Mouse (Mus musculus): ENCODE data around the gene Mterf1a. TPM values are rescaled to one million over a fixed set of nuclear protein-coding genes. Genes with fewer than 3 reads are reported as not detected.

The Mterf1a gene
- polyA plus RNA-seq, 1 experiment from 2014 or later: 9.9 TPM

Other genes with a start within 250 kb of the Mterf1a start
- not detected in 2 replicates for gene Tmbim7, start 242.8 kb downstream of the Mterf1a start, polyA plus RNA-seq (2015; fragmentation: Nextera tagmentation; extraction: Ambion mirVana)
- gene Gatad1, start 236.7 kb downstream of the Mterf1a start, polyA plus RNA-seq (2015; fragmentation: Nextera tagmentation; extraction: Ambion mirVana): 66.3 and 68.3 TPM in 2 replicates
- gene Ankib1, start 91.0 kb downstream of the Mterf1a start, polyA plus RNA-seq (2015; fragmentation: Nextera tagmentation; extraction: Ambion mirVana): 17.6 and 18.2 TPM in 2 replicates
- 71.6 and 73.3 TPM in 2 replicates for gene Krit1, start 90.7 kb downstream of the Mterf1a start, polyA plus RNA-seq (2015; fragmentation: Nextera tagmentation; extraction: Ambion mirVana)
- gene Lrrd1, start 48.8 kb downstream of the Mterf1a start, polyA plus RNA-seq (2015; fragmentation: Nextera tagmentation; extraction: Ambion mirVana): 0.15 and 0.16 TPM in 2 replicates
- 406 and 421 TPM in 2 replicates for gene Akap9, start 34.1 kb upstream of the Mterf1a start, polyA plus RNA-seq (2015; fragmentation: Nextera tagmentation; extraction: Ambion mirVana)
- gene Cyp51, start 210.8 kb upstream of the Mterf1a start, polyA plus RNA-seq (2015; fragmentation: Nextera tagmentation; extraction: Ambion mirVana): 147 and 158 TPM in 2 replicates

Data from midbrain, embryonic 13.5 days (tissue).